Mouse (Mus musculus) cerebellum, postnatal 25 days (tissue): ENCODE measurements at regions not wholly inside any gene's neighbourhood (a gene's known extent, or its start where the extent isn't known, plus 50 kb on each side); places are given as distances from the start of the nearest gene placed in this dataset.
A peak's percentile ranks its signal among the peaks of the same experiment; 100 is the strongest.
"Not testable (repeated sequence)": the region's sequence is repeated elsewhere in the genome, so short reads cannot be mapped to it uniquely, and the experiment has no call there.

Source experiments
- DNase-seq, 2 experiments: peaks; one replicate each; pipeline ENCODE4 v3.0.0; 2021; ENCODE audit warnings: mixed read lengths in 2 of 2

- DNase-seq = no peak
Observed at GRCm38 (mm10) chr2:21980177-21980576, 247.1 kb upstream of the Myo3a start.

- DNase-seq = no peak
Observed at GRCm38 (mm10) chr2:22024438-22024837, 202.9 kb upstream of the Myo3a start.

- no peak for DNase-seq
Observed at GRCm38 (mm10) chr2:22026794-22027193, 200.5 kb upstream of the Myo3a start.

GRCm38 (mm10) chr2:22028569-22028968 is 198.7 kb upstream of the Myo3a start:
- DNase-seq = no peak

GRCm38 (mm10) chr2:22029022-22029803 is 198.1 kb upstream of the Myo3a start:
- no peak for DNase-seq

GRCm38 (mm10) chr2:22029804-22030194 is 197.5 kb upstream of the Myo3a start:
- DNase-seq = no peak

GRCm38 (mm10) chr2:22036841-22037240 is 190.5 kb upstream of the Myo3a start:
- no peak for DNase-seq

GRCm38 (mm10) chr2:22038780-22039179 is 188.5 kb upstream of the Myo3a start:
- no peak for DNase-seq

- not testable (repeated sequence) for DNase-seq
Observed at GRCm38 (mm10) chr2:22043937-22044336, 183.4 kb upstream of the Myo3a start.

GRCm38 (mm10) chr2:22044949-22045348 is 182.4 kb upstream of the Myo3a start:
- DNase-seq = no peak

- DNase-seq = no peak
Observed at GRCm38 (mm10) chr2:22047465-22047864, 179.8 kb upstream of the Myo3a start.

- peak in 1 of 2 experiments; percentile 12 for DNase-seq
Observed at GRCm38 (mm10) chr2:22066535-22066934, 160.8 kb upstream of the Myo3a start.

GRCm38 (mm10) chr2:22096848-22097247 is 130.5 kb upstream of the Myo3a start:
- no peak for DNase-seq

GRCm38 (mm10) chr2:22105150-22105549 is 122.2 kb upstream of the Myo3a start:
- DNase-seq = no peak

- DNase-seq = no peak
Observed at GRCm38 (mm10) chr2:22149721-22150120, 77.6 kb upstream of the Myo3a start.

GRCm38 (mm10) chr2:22156576-22156975 is 70.7 kb upstream of the Myo3a start:
- no peak for DNase-seq

- DNase-seq = no peak
Observed at GRCm38 (mm10) chr2:22165443-22165842, 61.9 kb upstream of the Myo3a start.

- no peak for DNase-seq
Observed at GRCm38 (mm10) chr2:22165919-22166318, 61.4 kb upstream of the Myo3a start.
